In the genomic region with DNA sequence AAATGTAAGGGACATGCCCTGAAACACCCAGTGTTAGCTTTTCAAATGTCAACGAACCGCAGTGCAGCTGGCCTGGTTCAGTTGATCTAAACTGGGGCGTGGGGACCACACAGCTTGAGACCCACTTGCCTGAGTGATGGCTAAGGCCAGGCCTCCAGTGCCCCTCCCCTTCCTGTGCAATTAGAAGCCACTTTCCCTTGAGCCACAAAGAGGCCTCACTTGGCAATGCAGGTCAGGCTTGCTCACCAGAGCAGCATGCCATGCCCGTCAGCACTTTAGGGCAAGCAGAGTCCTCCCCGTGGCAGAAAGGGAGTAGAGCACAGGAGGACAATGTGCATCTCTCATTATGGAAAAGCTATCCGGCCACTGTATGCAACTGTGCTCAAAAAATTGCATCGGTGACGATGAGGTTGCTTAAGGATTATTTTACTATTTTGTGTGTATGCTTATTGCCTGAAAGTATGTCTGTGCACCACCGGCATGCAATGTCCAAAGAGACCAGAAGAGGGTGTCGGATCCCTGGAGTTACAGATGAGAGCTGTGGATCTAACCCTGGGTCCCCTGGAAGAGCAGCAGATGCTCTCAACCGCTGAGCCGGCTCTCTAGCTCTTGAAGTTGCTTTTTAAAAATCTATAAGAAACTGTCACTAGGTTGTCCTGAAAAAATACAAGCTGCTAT, we compare ENCODE assay signal across 17 mouse cellular contexts.
DNase-seq lines count a peak whose midpoint lies in the region; ATAC-seq lines count a peak whose summit lies in the region.
"Had no signal": no experiment of that assay in that cellular context is flagged by ENCODE, and none has a peak within 500 bp of the region (broad histone marks: within the 10 kb centered on the region; RNA-seq: fewer than 3 reads in every experiment).

No protein-coding gene starts in this region.

- ATAC-seq in megakaryocyte, adult 5-6 weeks (ENCODE audit: poor library complexity, severe bottlenecking) = no peak
- ATAC-seq: CD4-positive, CD25-positive, alpha-beta regulatory T cell, adult 4 months had no signal

- DNase-seq in heart, adult 11 months = peak; percentile 79
- no peak for DNase-seq in heart, postnatal 10 days
- DNase-seq in ES-CJ7 (ENCODE audit: low read depth, low spot score) = peak; percentile 30
- DNase-seq in retina, embryonic 14.5 days (ENCODE audit: low spot score) = peak; percentile 86
- no peak for DNase-seq in B cell, adult 2 months
- no peak for DNase-seq in T-cell, adult 2 months (ENCODE audit: low spot score)
- DNase-seq: cerebellum, adult 8-10 months; heart, adult 2 months; lung, adult 18-20 months; midbrain, embryonic 14.5 days; right cerebral cortex, adult 18-20 months had no signal

- H3K27me3 ChIP-seq in megakaryocyte, embryonic 14.5 days (replicated peaks) = peaks cover 10% of the 10 kb centered on the region
- H3K27me3 ChIP-seq: limb, embryonic 13.5 days; neural tube, embryonic 12.5 days had no signal

- intact Hi-C loops in heart, postnatal 10 days (cut with DNase I) = no loop called here

- H3K9me3 ChIP-seq in megakaryocyte, embryonic 14.5 days = no peaks in the 10 kb centered on the region
- H3K9me3 ChIP-seq: forebrain, embryonic 10.5 days; limb, embryonic 13.5 days; neural tube, embryonic 12.5 days had no signal

- no peaks in the 10 kb centered on the region for H3K36me3 ChIP-seq in megakaryocyte, embryonic 14.5 days (replicated peaks; ENCODE audit: low read length)
- H3K36me3 ChIP-seq: forebrain, embryonic 10.5 days; limb, embryonic 13.5 days; neural tube, embryonic 12.5 days had no signal

- H3K4me1 ChIP-seq in megakaryocyte, embryonic 14.5 days = peaks cover 7% of the 10 kb centered on the region
- H3K4me1 ChIP-seq: forebrain, embryonic 10.5 days; limb, embryonic 13.5 days; neural tube, embryonic 12.5 days had no signal

- H3K4me3 ChIP-seq in megakaryocyte, embryonic 14.5 days (replicated peaks) = peak overlapping the region; percentile 23
- H3K4me3 ChIP-seq: forebrain, embryonic 10.5 days; heart, adult 2 months; limb, embryonic 13.5 days; neural tube, embryonic 12.5 days had no signal

Comparison
In these comparisons a context has a peak if more than half of its experiments do, and no peak if none do; other contexts are left out.
1. DNase-seq: peak in heart, adult 11 months (single experiment), ES-CJ7 (single experiment) and retina, embryonic 14.5 days (single experiment); none in heart, postnatal 10 days (0 of 2), B cell, adult 2 months (0 of 2) and T-cell, adult 2 months (single experiment).